Mouse (Mus musculus): Measurements from ENCODE around the gene Cactin. TPM values are rescaled to one million over a fixed set of nuclear protein-coding genes. Genes with fewer than 3 reads are reported as not detected.
A peak's percentile ranks its signal among the peaks of the same experiment; 100 is the strongest.

Cactin gene
- polyA plus RNA-seq, 1 experiment from 2014 or later = 49.9 TPM

GRCm38 (mm10) chr10:81356991-81357844, 36.3 kb downstream of the Cactin start, which contains the start of gene Mfsd12:
TSS of gene Mfsd12 (plus strand) at chr10:81357491.
- 2% methylated on average over 76 of the region's 79 CpGs for WGBS
- Histone ChIP-seq H3K4me3 (ENCODE audit: low read depth, low read length) (peak within 1 kb of the TSS; percentile 94), H3K4me1 (replicated peaks; ENCODE audit: control insufficient read depth, insufficient read depth, low read length) (peaks cover 76% of the 10 kb centered on the region), H3K9ac (ENCODE audit: low read depth, low read length) (peak within 1 kb of the TSS; percentile 90), H3K27ac (ENCODE audit: low read depth, low read length) (peak within 1 kb of the TSS; percentile 83), H3K4me2 (peak within 1 kb of the TSS; percentile 99), H3K9me3 (ENCODE audit: control insufficient read depth, low read length) (no peaks in the 10 kb centered on the region), H3K27me3 (replicated peaks; ENCODE audit: control insufficient read depth, insufficient read depth, low read length) (no peaks in the 10 kb centered on the region), H3K36me3 (ENCODE audit: control insufficient read depth, insufficient read depth, low read length) (peaks cover 10% of the 10 kb centered on the region; the same call in 1 of the 2 replicates)
- ATAC-seq (replicated peaks; ENCODE audit: low FRiP score) (peak; percentile 85), DNase-seq (ENCODE audit: low spot score) (peak; percentile 85)

DNA sequence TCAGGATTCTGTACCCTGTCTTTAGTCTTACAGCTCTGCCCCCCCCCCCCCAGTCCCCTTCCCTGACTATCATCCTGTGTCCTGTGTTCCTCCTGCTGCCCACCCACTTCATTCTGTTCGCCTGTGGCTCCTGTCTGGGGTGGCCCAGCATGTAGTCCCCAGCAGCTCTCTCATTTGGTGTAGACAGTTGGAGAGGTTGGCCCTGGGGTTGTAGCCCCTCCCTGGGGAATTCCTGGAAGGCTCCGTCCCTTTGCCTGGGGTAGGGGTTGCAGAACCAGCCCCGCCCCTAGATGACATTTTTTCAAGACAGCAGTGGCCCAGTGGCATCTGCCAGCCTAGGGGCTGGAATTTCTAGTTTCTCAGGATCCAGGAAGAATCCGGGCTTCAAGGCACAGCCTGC, 37.3 kb downstream of the Cactin start:
- DNase-seq (ENCODE audit: low spot score) = no peak
- Histone ChIP-seq H3K27ac (ENCODE audit: low read depth, low read length) (peak overlapping the region; percentile 83), H3K9ac (ENCODE audit: low read depth, low read length) (peak overlapping the region; percentile 90), H3K9me3 (ENCODE audit: control insufficient read depth, low read length) (no peaks in the 10 kb centered on the region), H3K27me3 (replicated peaks; ENCODE audit: control insufficient read depth, insufficient read depth, low read length) (no peaks in the 10 kb centered on the region), H3K36me3 (ENCODE audit: control insufficient read depth, insufficient read depth, low read length) (peaks cover 13% of the 10 kb centered on the region; the same call in 1 of the 2 replicates), H3K4me1 (replicated peaks; ENCODE audit: control insufficient read depth, insufficient read depth, low read length) (peaks cover 78% of the 10 kb centered on the region), H3K4me3 (ENCODE audit: low read depth, low read length) (peak overlapping the region; percentile 94), H3K4me2 (peak overlapping the region; percentile 99)
- 26% methylated on average over 4 of the region's 4 CpGs for WGBS
- ATAC-seq (replicated peaks; ENCODE audit: low FRiP score) = no peak

GRCm38 (mm10) chr10:81358841-81359240, 37.9 kb downstream of the Cactin start:
- ATAC-seq (replicated peaks; ENCODE audit: low FRiP score) (no peak), DNase-seq (ENCODE audit: low spot score) (no peak)
- peaks cover 16% of the 10 kb centered on the region; the same call in 1 of the 2 replicates for H3K36me3 ChIP-seq (ENCODE audit: control insufficient read depth, insufficient read depth, low read length)
- peak overlapping the region; percentile 77 for H3K27ac ChIP-seq (ENCODE audit: low read depth, low read length)
- no peaks in the 10 kb centered on the region for H3K9me3 ChIP-seq (ENCODE audit: control insufficient read depth, low read length)
- H3K27me3 ChIP-seq (replicated peaks; ENCODE audit: control insufficient read depth, insufficient read depth, low read length) = no peaks in the 10 kb centered on the region
- H3K9ac ChIP-seq (ENCODE audit: low read depth, low read length) = peak overlapping the region; percentile 90
- WGBS = 37% methylated on average over 1 of the region's 1 CpGs
- peak overlapping the region; percentile 94 for H3K4me3 ChIP-seq (ENCODE audit: low read depth, low read length)
- peak overlapping the region; percentile 99 for H3K4me2 ChIP-seq
- peaks cover 84% of the 10 kb centered on the region for H3K4me1 ChIP-seq (replicated peaks; ENCODE audit: control insufficient read depth, insufficient read depth, low read length)

GRCm38 (mm10) chr10:81360721-81361120, 39.8 kb downstream of the Cactin start:
- no peak for DNase-seq (ENCODE audit: low spot score)
- peak overlapping the region; percentile 2 for H3K4me2 ChIP-seq
- H3K9ac ChIP-seq (ENCODE audit: low read depth, low read length) = peak overlapping the region; percentile 0
- no peak for ATAC-seq (replicated peaks; ENCODE audit: low FRiP score)
- no peak overlapping the region for H3K4me3 ChIP-seq (ENCODE audit: low read depth, low read length)
- H3K27ac ChIP-seq (ENCODE audit: low read depth, low read length) = peak overlapping the region; percentile 47; the same call in 1 of the 2 replicates
- no peaks in the 10 kb centered on the region for H3K27me3 ChIP-seq (replicated peaks; ENCODE audit: control insufficient read depth, insufficient read depth, low read length)
- no peaks in the 10 kb centered on the region for H3K9me3 ChIP-seq (ENCODE audit: control insufficient read depth, low read length)
- 69% methylated on average over 8 of the region's 8 CpGs for WGBS
- peaks cover 90% of the 10 kb centered on the region for H3K4me1 ChIP-seq (replicated peaks; ENCODE audit: control insufficient read depth, insufficient read depth, low read length)
- H3K36me3 ChIP-seq (ENCODE audit: control insufficient read depth, insufficient read depth, low read length) = peaks cover 16% of the 10 kb centered on the region; the same call in 1 of the 2 replicates

GRCm38 (mm10) chr10:81362336-81362949, 41.5 kb downstream of the Cactin start:
- H3K27ac ChIP-seq (ENCODE audit: low read depth, low read length) = peak overlapping the region; percentile 70
- H3K9ac ChIP-seq (ENCODE audit: low read depth, low read length) = peak overlapping the region; percentile 32; the same call in 1 of the 2 replicates
- H3K4me3 ChIP-seq (ENCODE audit: low read depth, low read length) = peak overlapping the region; percentile 16
- H3K4me2 ChIP-seq = peak overlapping the region; percentile 61
- WGBS = 49% methylated on average over 12 of the region's 12 CpGs
- H3K27me3 ChIP-seq (replicated peaks; ENCODE audit: control insufficient read depth, insufficient read depth, low read length) = no peaks in the 10 kb centered on the region
- peak; percentile 79 for ATAC-seq (replicated peaks; ENCODE audit: low FRiP score)
- H3K9me3 ChIP-seq (ENCODE audit: control insufficient read depth, low read length) = no peaks in the 10 kb centered on the region
- peaks cover 22% of the 10 kb centered on the region; the same call in 1 of the 2 replicates for H3K36me3 ChIP-seq (ENCODE audit: control insufficient read depth, insufficient read depth, low read length)
- DNase-seq (ENCODE audit: low spot score) = no peak
- peaks cover 78% of the 10 kb centered on the region for H3K4me1 ChIP-seq (replicated peaks; ENCODE audit: control insufficient read depth, insufficient read depth, low read length)

GRCm38 (mm10) chr10:81363436-81364346, 42.8 kb downstream of the Cactin start:
- peaks cover 67% of the 10 kb centered on the region for H3K4me1 ChIP-seq (replicated peaks; ENCODE audit: control insufficient read depth, insufficient read depth, low read length)
- H3K4me3 ChIP-seq (ENCODE audit: low read depth, low read length) = peak overlapping the region; percentile 18
- DNase-seq (ENCODE audit: low spot score) (no peak), ATAC-seq (replicated peaks; ENCODE audit: low FRiP score) (peak; percentile 27; the same call in 1 of the 2 replicates)
- H3K9ac ChIP-seq (ENCODE audit: low read depth, low read length) = peak overlapping the region; percentile 32
- peaks cover 35% of the 10 kb centered on the region for H3K36me3 ChIP-seq (ENCODE audit: control insufficient read depth, insufficient read depth, low read length)
- H3K27me3 ChIP-seq (replicated peaks; ENCODE audit: control insufficient read depth, insufficient read depth, low read length) = no peaks in the 10 kb centered on the region
- 28% methylated on average over 54 of the region's 54 CpGs for WGBS
- H3K4me2 ChIP-seq = peak overlapping the region; percentile 61
- H3K27ac ChIP-seq (ENCODE audit: low read depth, low read length) = peak overlapping the region; percentile 70
- H3K9me3 ChIP-seq (ENCODE audit: control insufficient read depth, low read length) = no peaks in the 10 kb centered on the region

DNA sequence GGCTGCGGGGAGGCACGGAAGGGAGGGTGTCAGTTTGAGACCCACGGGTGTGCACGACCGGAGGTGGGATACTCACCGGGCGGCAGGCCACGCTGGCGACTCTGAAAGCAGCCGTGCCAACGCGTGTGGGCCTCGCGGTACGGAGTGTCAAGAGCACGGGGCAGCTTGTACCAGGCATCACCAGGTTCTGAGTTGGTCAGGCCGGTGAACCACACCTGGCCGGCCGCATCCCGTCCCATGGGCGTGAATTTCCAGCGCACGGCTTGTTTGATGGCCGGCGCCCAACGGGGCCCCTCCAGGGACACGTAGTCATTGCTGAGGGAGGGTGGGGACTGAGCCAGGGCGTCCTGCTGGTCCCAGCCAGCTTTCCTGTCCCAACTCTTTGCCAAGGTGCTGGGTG, 43.8 kb downstream of the Cactin start:
- DNase-seq (ENCODE audit: low spot score) = no peak
- Histone ChIP-seq H3K4me1 (replicated peaks; ENCODE audit: control insufficient read depth, insufficient read depth, low read length) (peaks cover 57% of the 10 kb centered on the region), H3K9ac (ENCODE audit: low read depth, low read length) (peak overlapping the region; percentile 31; the same call in 1 of the 2 replicates), H3K27me3 (replicated peaks; ENCODE audit: control insufficient read depth, insufficient read depth, low read length) (no peaks in the 10 kb centered on the region), H3K36me3 (ENCODE audit: control insufficient read depth, insufficient read depth, low read length) (peaks cover 44% of the 10 kb centered on the region), H3K9me3 (ENCODE audit: control insufficient read depth, low read length) (no peaks in the 10 kb centered on the region), H3K4me3 (ENCODE audit: low read depth, low read length) (peak overlapping the region; percentile 22), H3K4me2 (peak overlapping the region; percentile 61), H3K27ac (ENCODE audit: low read depth, low read length) (peak overlapping the region; percentile 42)
- ATAC-seq (replicated peaks; ENCODE audit: low FRiP score) = no peak
- WGBS = 27% methylated on average over 28 of the region's 28 CpGs

- peak overlapping the region; percentile 42 for H3K27ac ChIP-seq (ENCODE audit: low read depth, low read length)
- H3K4me2 ChIP-seq = no peak overlapping the region
- H3K4me3 ChIP-seq (ENCODE audit: low read depth, low read length) = no peak overlapping the region; the same call in 1 of the 2 replicates
- WGBS = 45% methylated on average over 4 of the region's 4 CpGs
- H3K9me3 ChIP-seq (ENCODE audit: control insufficient read depth, low read length) = no peaks in the 10 kb centered on the region
- peaks cover 53% of the 10 kb centered on the region for H3K4me1 ChIP-seq (replicated peaks; ENCODE audit: control insufficient read depth, insufficient read depth, low read length)
- ATAC-seq (replicated peaks; ENCODE audit: low FRiP score) = no peak
- H3K9ac ChIP-seq (ENCODE audit: low read depth, low read length) = peak overlapping the region; percentile 16; the same call in 1 of the 2 replicates
- DNase-seq (ENCODE audit: low spot score) = no peak
- no peaks in the 10 kb centered on the region for H3K27me3 ChIP-seq (replicated peaks; ENCODE audit: control insufficient read depth, insufficient read depth, low read length)
- peaks cover 46% of the 10 kb centered on the region for H3K36me3 ChIP-seq (ENCODE audit: control insufficient read depth, insufficient read depth, low read length)
Measured at GRCm38 (mm10) chr10:81365073-81365472, 44.2 kb downstream of the Cactin start.
